Mouse (Mus musculus) heart, embryonic 16.5 days (tissue): ENCODE results near the gene 1700021F05Rik. TPM values are rescaled to one million over a fixed set of nuclear protein-coding genes. Genes with fewer than 3 reads are reported as not detected.

Experiments
- ATAC-seq: fragments of 200-750 bp; cut with Nextera tagmentation; replicated peaks from 2 replicates; pipeline ENCODE4 v1.8.0; 2017; ENCODE audit warnings: moderate number of reproducible peaks; ENCODE audit not compliant: insufficient read depth, low FRiP score; ENCODE audit errors: extremely low read depth
- H3K27ac ChIP-seq: fragments of 300-500 bp; sonication (generic); 2 replicates; pipeline ENCODE4 v1.5.1; 2014; ENCODE audit warnings: mild to moderate bottlenecking, low read length, control low read depth, moderate library complexity
- H3K27me3 ChIP-seq: fragments of 300-500 bp; sonication (generic); 2 replicates; pipeline ENCODE4 v1.6.1; 2014; ENCODE audit warnings: low read length, mixed read lengths; ENCODE audit not compliant: control insufficient read depth, insufficient read depth
- H3K36me3 ChIP-seq: fragments of 300-500 bp; sonication (generic); 2 replicates; pipeline ENCODE4 v1.6.1; 2014; ENCODE audit not compliant: control insufficient read depth, insufficient read depth
- H3K4me1 ChIP-seq: fragments of 300-500 bp; sonication (generic); 2 replicates; pipeline ENCODE4 v1.6.1; 2014; ENCODE audit warnings: low read length, mixed read lengths; ENCODE audit not compliant: control insufficient read depth, insufficient read depth
- H3K4me2 ChIP-seq: fragments of 300-500 bp; sonication (generic); 2 replicates; pipeline ENCODE4 v1.6.1; 2014; ENCODE audit warnings: low read depth, mild to moderate bottlenecking, control low read depth, low read length
- H3K4me3 ChIP-seq: fragments of 300-500 bp; sonication (generic); 2 replicates; pipeline ENCODE4 v1.5.1; 2014; ENCODE audit warnings: mild to moderate bottlenecking, control low read depth, low read length
- H3K9ac ChIP-seq: fragments of 300-500 bp; sonication (generic); 2 replicates; pipeline ENCODE4 v1.6.1; 2014; ENCODE audit warnings: low read length, control low read depth
- H3K9me3 ChIP-seq: fragments of 300-500 bp; sonication (generic); replicated peaks from 2 replicates; pipeline ENCODE4 v1.6.1; 2016; ENCODE audit warnings: low read length; ENCODE audit not compliant: control insufficient read depth
- WGBS: fragments of 180-500 bp; shearing (Covaris S2); extraction: QIAGEN DNeasy Blood & Tissue Kit; methylation state at CpG from one replicate; pipeline ENCODE4 v1.1.7; 2014; 5-methylcytosine and 5-hydroxymethylcytosine counted together
- polyA plus RNA-seq: library from polyadenylated mRNA; unstranded; fragments of >200 nt; fragmentation: Nextera tagmentation; extraction: Ambion mirVana; gene quantifications from 2 replicates; pipeline ENCODE4 v1.2.1, GENCODE M21; 2015

The 1700021F05Rik gene
- polyA plus RNA-seq, 1 experiment from 2014 or later = 107 TPM

- H3K36me3 ChIP-seq = peaks cover 5% of the 10 kb centered on the region
- no peaks in the 10 kb centered on the region for H3K27me3 ChIP-seq
- no peaks in the 10 kb centered on the region for H3K9me3 ChIP-seq
- no peak overlapping the region for H3K4me2 ChIP-seq
- no peak overlapping the region for H3K27ac ChIP-seq
- peaks cover 9% of the 10 kb centered on the region for H3K4me1 ChIP-seq
- 92% methylated on average over 2 of the region's 2 CpGs for WGBS
- no peak overlapping the region for H3K4me3 ChIP-seq
- no peak overlapping the region for H3K9ac ChIP-seq
- no peak for ATAC-seq
Measured at GRCm38 (mm10) chr10:43519977-43520376, 20.8 kb downstream of the 1700021F05Rik start.

GRCm38 (mm10) chr10:43518368-43518767 lies 22.4 kb downstream of the 1700021F05Rik start:
- H3K9ac ChIP-seq = no peak overlapping the region
- WGBS = 63% methylated on average over 12 of the region's 13 CpGs
- ATAC-seq = no peak
- no peaks in the 10 kb centered on the region for H3K36me3 ChIP-seq
- no peak overlapping the region for H3K4me2 ChIP-seq
- no peak overlapping the region for H3K27ac ChIP-seq
- no peaks in the 10 kb centered on the region for H3K27me3 ChIP-seq
- H3K9me3 ChIP-seq = no peaks in the 10 kb centered on the region
- H3K4me1 ChIP-seq = peaks cover 9% of the 10 kb centered on the region
- H3K4me3 ChIP-seq = no peak overlapping the region

- ATAC-seq = peak; percentile 52; the same call in 1 of the 2 replicates
- no peak overlapping the region for H3K4me2 ChIP-seq
- no peak overlapping the region for H3K4me3 ChIP-seq
Measured at GRCm38 (mm10) chr10:43517836-43518235, 23.0 kb downstream of the 1700021F05Rik start.

GRCm38 (mm10) chr10:43516992-43517660 lies 23.7 kb downstream of the 1700021F05Rik start:
- no peak overlapping the region for H3K27ac ChIP-seq
- H3K4me3 ChIP-seq = no peak overlapping the region
- no peaks in the 10 kb centered on the region for H3K27me3 ChIP-seq
- no peak overlapping the region for H3K4me2 ChIP-seq
- no peak for ATAC-seq
- no peaks in the 10 kb centered on the region for H3K9me3 ChIP-seq
- H3K4me1 ChIP-seq = peaks cover 9% of the 10 kb centered on the region
- WGBS = 66% methylated on average over 6 of the region's 6 CpGs
- no peak overlapping the region for H3K9ac ChIP-seq
- 0 out of 2 replicates have a peak, but pooled peaks cover 4% of the 10 kb centered on the region for H3K36me3 ChIP-seq

More at GRCm38 (mm10) chr10:43517836-43518235, 23.0 kb downstream of the 1700021F05Rik start:
- H3K36me3 ChIP-seq = 0 out of 2 replicates have a peak, but pooled peaks cover 2% of the 10 kb centered on the region
- WGBS = 43% methylated on average over 4 of the region's 4 CpGs
- peak overlapping the region; percentile 2; the same call in 1 of the 2 replicates for H3K27ac ChIP-seq
- H3K9me3 ChIP-seq = no peaks in the 10 kb centered on the region
- peaks cover 9% of the 10 kb centered on the region for H3K4me1 ChIP-seq
- no peaks in the 10 kb centered on the region for H3K27me3 ChIP-seq
- H3K9ac ChIP-seq = no peak overlapping the region

- Histone ChIP-seq H3K4me1 (peaks cover 7% of the 10 kb centered on the region), H3K4me2 (no peak overlapping the region), H3K9me3 (no peaks in the 10 kb centered on the region), H3K4me3 (no peak overlapping the region), H3K27me3 (no peaks in the 10 kb centered on the region), H3K27ac (no peak overlapping the region), H3K36me3 (peaks cover 28% of the 10 kb centered on the region), H3K9ac (no peak overlapping the region)
- 92% methylated on average over 10 of the region's 10 CpGs for WGBS
- ATAC-seq = no peak
Measured at GRCm38 (mm10) chr10:43512976-43513375, 27.8 kb downstream of the 1700021F05Rik start.

GRCm38 (mm10) chr10:43509228-43509627 lies 31.6 kb downstream of the 1700021F05Rik start:
- H3K9me3 ChIP-seq = no peaks in the 10 kb centered on the region

GRCm38 (mm10) chr10:43507051-43507450 lies 33.7 kb downstream of the 1700021F05Rik start:
- no peak overlapping the region for H3K4me2 ChIP-seq
- ATAC-seq = no peak
- H3K27ac ChIP-seq = no peak overlapping the region
- H3K4me3 ChIP-seq = no peak overlapping the region
- H3K27me3 ChIP-seq = no peaks in the 10 kb centered on the region
- H3K36me3 ChIP-seq = peaks cover 28% of the 10 kb centered on the region
- no peaks in the 10 kb centered on the region for H3K9me3 ChIP-seq
- no peak overlapping the region for H3K9ac ChIP-seq
- 66% methylated on average over 4 of the region's 4 CpGs for WGBS
- H3K4me1 ChIP-seq = no peaks in the 10 kb centered on the region

More at GRCm38 (mm10) chr10:43509228-43509627, 31.6 kb downstream of the 1700021F05Rik start:
- no peak for ATAC-seq
- WGBS = 85% methylated on average over 7 of the region's 7 CpGs
- Histone ChIP-seq H3K36me3 (peaks cover 33% of the 10 kb centered on the region), H3K9ac (no peak overlapping the region), H3K27me3 (no peaks in the 10 kb centered on the region), H3K4me2 (no peak overlapping the region), H3K27ac (no peak overlapping the region), H3K4me1 (no peaks in the 10 kb centered on the region), H3K4me3 (no peak overlapping the region)

- Histone ChIP-seq H3K4me3 (no peak overlapping the region), H3K27me3 (no peaks in the 10 kb centered on the region), H3K4me2 (no peak overlapping the region), H3K9ac (no peak overlapping the region), H3K36me3 (peaks cover 8% of the 10 kb centered on the region), H3K27ac (no peak overlapping the region), H3K9me3 (no peaks in the 10 kb centered on the region), H3K4me1 (no peaks in the 10 kb centered on the region)
- ATAC-seq = no peak
- WGBS = 67% methylated on average over 1 of the region's 1 CpGs
Measured at GRCm38 (mm10) chr10:43504291-43504690, 36.5 kb downstream of the 1700021F05Rik start.

GRCm38 (mm10) chr10:43502599-43502998 lies 38.2 kb downstream of the 1700021F05Rik start:
- H3K4me3 ChIP-seq = no peak overlapping the region
- no peak overlapping the region for H3K27ac ChIP-seq
- ATAC-seq = no peak
- no peaks in the 10 kb centered on the region for H3K4me1 ChIP-seq
- peaks cover 20% of the 10 kb centered on the region for H3K36me3 ChIP-seq
- H3K9me3 ChIP-seq = no peaks in the 10 kb centered on the region
- no peaks in the 10 kb centered on the region for H3K27me3 ChIP-seq
- 91% methylated on average over 4 of the region's 4 CpGs for WGBS
- H3K4me2 ChIP-seq = no peak overlapping the region
- no peak overlapping the region for H3K9ac ChIP-seq
